Mouse (Mus musculus): ENCODE measurements at regions not wholly inside any gene's neighbourhood (a gene's known extent, or its start where the extent isn't known, plus 50 kb on each side); places are given as distances from the start of the nearest gene placed in this dataset.

GRCm38 (mm10) chr1:73479349-73479920, 463.7 kb upstream of the Tnp1 start:
- no peak for TF ChIP-seq CTCF (IDR thresholded peaks at IDR 0.05; ENCODE audit: control insufficient read depth, insufficient read depth, insufficient read length)
- TF ChIP-seq MYOG (IDR thresholded peaks at IDR 0.05; ENCODE audit: control insufficient read depth, extremely low read depth, insufficient read length) = no peak

Data from C2C12 (cell line).